Mouse (Mus musculus) hindbrain, embryonic 13.5 days (tissue): ENCODE results near the gene Ehd1. TPM values are rescaled to one million over a fixed set of nuclear protein-coding genes. Genes with fewer than 3 reads are reported as not detected.
A peak's percentile ranks its signal among the peaks of the same experiment; 100 is the strongest.

ENCODE experiments used
- ATAC-seq: fragments of 200-750 bp; cut with Nextera tagmentation; 2 replicates; pipeline ENCODE4 v1.8.0; 2017; ENCODE audit warnings: moderate TSS enrichment; ENCODE audit not compliant: low FRiP score
- H3K27ac ChIP-seq: fragments of 300-500 bp; sonication (generic); 2 replicates; pipeline ENCODE4 v1.5.1; 2015; ENCODE audit warnings: inconsistent platforms, mild to moderate bottlenecking, moderate library complexity
- H3K27me3 ChIP-seq: fragments of 300-500 bp; sonication (generic); 2 replicates; pipeline ENCODE4 v1.6.1; 2015; ENCODE audit warnings: mild to moderate bottlenecking, inconsistent platforms
- H3K36me3 ChIP-seq: fragments of 300-500 bp; sonication (generic); 2 replicates; pipeline ENCODE4 v1.6.1; 2015; ENCODE audit warnings: mild to moderate bottlenecking, inconsistent platforms
- H3K4me1 ChIP-seq: fragments of 300-500 bp; sonication (generic); replicated peaks from 2 replicates; pipeline ENCODE4 v1.6.1; 2015; ENCODE audit warnings: inconsistent platforms
- H3K4me2 ChIP-seq: fragments of 300-500 bp; sonication (generic); 2 replicates; pipeline ENCODE4 v1.6.1; 2015; ENCODE audit warnings: inconsistent platforms, mild to moderate bottlenecking, moderate library complexity
- H3K4me3 ChIP-seq: fragments of 300-500 bp; sonication (generic); 2 replicates; pipeline ENCODE4 v1.5.1; 2015; ENCODE audit warnings: mild to moderate bottlenecking, inconsistent platforms
- H3K9ac ChIP-seq: fragments of 300-500 bp; sonication (generic); 2 replicates; pipeline ENCODE4 v1.6.1; 2015; ENCODE audit warnings: mild to moderate bottlenecking, inconsistent platforms
- H3K9me3 ChIP-seq: fragments of 300-500 bp; sonication (generic); 2 replicates; pipeline ENCODE4 v1.6.1; 2016; ENCODE audit warnings: inconsistent platforms
- WGBS: fragments of 180-500 bp; shearing (Covaris S2); methylation state at CpG from one replicate; pipeline ENCODE4 v1.1.7; 2015; 5-methylcytosine and 5-hydroxymethylcytosine counted together
- polyA plus RNA-seq: library from polyadenylated mRNA; unstranded; fragments of >200 nt; fragmentation: Nextera tagmentation; extraction: Ambion mirVana; gene quantifications from 2 replicates; pipeline ENCODE4 v1.2.1, GENCODE M21; 2015

Gene Ehd1
- 86.8 and 96.4 TPM in 2 replicates for polyA plus RNA-seq

GRCm38 (mm10) chr19:6276426-6277421 lies at the start of gene Ehd1:
Gene Ehd1, plus strand, starts transcription at chr19:6276725.
- peak; percentile 96 for ATAC-seq
- H3K9me3 ChIP-seq: no peaks in the 10 kb centered on the region
- H3K4me2 ChIP-seq: peak within 1 kb of the TSS; percentile 90
- WGBS: under 1% methylated on average over 86 of the region's 106 CpGs
- H3K9ac ChIP-seq: peak within 1 kb of the TSS; percentile 91
- peak within 1 kb of the TSS; percentile 87 for H3K27ac ChIP-seq
- peaks cover 21% of the 10 kb centered on the region for H3K36me3 ChIP-seq
- H3K4me1 ChIP-seq: peaks cover 48% of the 10 kb centered on the region
- H3K27me3 ChIP-seq: peaks cover 4% of the 10 kb centered on the region; the same call in 1 of the 2 replicates
- peak within 1 kb of the TSS; percentile 79 for H3K4me3 ChIP-seq

- Histone ChIP-seq H3K4me2 (no peak overlapping the region), H3K9me3 (no peaks in the 10 kb centered on the region), H3K4me1 (no peaks in the 10 kb centered on the region), H3K4me3 (no peak overlapping the region), H3K9ac (no peak overlapping the region), H3K27ac (no peak overlapping the region), H3K36me3 (peaks cover 55% of the 10 kb centered on the region), H3K27me3 (no peaks in the 10 kb centered on the region)
- 90% methylated on average over 14 of the region's 14 CpGs for WGBS
- ATAC-seq: no peak
Observed at GRCm38 (mm10) chr19:6226763-6227162, 49.8 kb upstream of the Ehd1 start.

DNA sequence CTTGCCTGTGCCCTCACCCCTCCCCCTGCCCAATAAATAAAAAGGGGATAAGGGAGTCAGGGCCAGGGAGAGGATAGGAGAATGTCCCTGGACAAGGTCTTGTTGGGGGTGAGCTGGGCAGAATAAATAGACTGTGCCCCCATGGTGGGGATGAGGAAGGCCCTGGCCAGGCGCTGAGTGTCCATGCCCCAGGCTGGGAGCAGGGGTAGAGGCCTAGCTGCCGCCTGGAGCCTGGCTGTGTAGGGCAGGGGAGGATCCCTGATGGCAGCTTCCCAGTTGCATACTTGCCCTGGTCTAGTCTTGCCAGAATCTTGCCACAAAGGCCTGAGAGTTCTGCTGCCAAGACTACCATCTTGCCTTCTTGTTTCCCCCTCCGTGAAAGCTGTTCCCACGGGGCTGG lies 48.7 kb upstream of the Ehd1 start:
- Histone ChIP-seq H3K27me3 (no peaks in the 10 kb centered on the region), H3K27ac (no peak overlapping the region), H3K9me3 (no peaks in the 10 kb centered on the region), H3K4me1 (no peaks in the 10 kb centered on the region), H3K4me3 (no peak overlapping the region), H3K36me3 (peaks cover 66% of the 10 kb centered on the region), H3K4me2 (no peak overlapping the region), H3K9ac (peak overlapping the region; percentile 29; the same call in 1 of the 2 replicates)
- WGBS: 81% methylated on average over 4 of the region's 4 CpGs
- no peak for ATAC-seq

DNA sequence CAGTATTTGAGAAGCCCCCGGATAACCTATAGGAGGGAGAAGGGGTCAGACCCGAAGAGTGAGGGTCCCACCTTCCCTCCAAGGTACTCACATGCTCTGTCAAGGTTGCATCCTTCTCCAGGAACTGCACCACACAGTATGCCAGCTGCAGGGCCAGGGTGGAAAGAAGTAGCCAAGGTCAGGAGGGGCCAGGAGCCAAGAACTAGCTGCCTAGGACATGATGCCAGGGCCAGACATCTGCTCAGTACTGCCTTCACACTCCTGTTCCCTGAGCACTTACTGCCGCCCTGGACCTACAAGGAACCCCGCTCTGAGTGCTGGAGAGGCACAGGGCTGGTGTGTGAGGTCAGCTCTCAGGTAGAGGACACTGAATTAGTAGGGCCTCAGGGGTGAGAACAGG lies 46.1 kb upstream of the Ehd1 start:
- WGBS: 89% methylated on average over 4 of the region's 4 CpGs
- Histone ChIP-seq H3K27ac (no peak overlapping the region), H3K27me3 (no peaks in the 10 kb centered on the region), H3K9ac (no peak overlapping the region), H3K9me3 (no peaks in the 10 kb centered on the region), H3K4me1 (peaks cover 22% of the 10 kb centered on the region), H3K4me3 (no peak overlapping the region), H3K4me2 (no peak overlapping the region), H3K36me3 (peaks cover 81% of the 10 kb centered on the region)
- no peak for ATAC-seq

DNA sequence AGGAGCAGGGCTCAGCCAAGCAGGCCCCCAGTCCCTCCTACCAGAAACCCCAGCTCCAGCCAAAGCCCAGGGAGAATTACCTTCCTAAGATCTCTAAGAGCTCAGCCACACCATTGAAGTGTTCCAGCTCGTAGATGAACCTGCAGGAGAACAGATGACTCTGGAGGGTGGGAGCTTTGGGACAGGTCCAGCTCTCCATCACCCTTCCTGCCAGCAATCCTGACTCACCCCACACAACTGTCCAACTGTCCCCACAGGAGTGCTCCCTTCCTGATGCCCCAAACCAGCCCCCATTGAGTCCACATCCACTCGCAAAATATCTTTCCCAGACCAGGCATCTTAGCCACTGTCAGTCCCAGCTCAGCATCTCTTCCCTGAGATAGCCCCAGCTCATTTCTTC lies 45.5 kb upstream of the Ehd1 start:
- Histone ChIP-seq H3K36me3 (peaks cover 81% of the 10 kb centered on the region), H3K4me1 (peaks cover 22% of the 10 kb centered on the region), H3K27ac (no peak overlapping the region), H3K9ac (no peak overlapping the region), H3K4me2 (no peak overlapping the region), H3K9me3 (no peaks in the 10 kb centered on the region), H3K4me3 (no peak overlapping the region), H3K27me3 (no peaks in the 10 kb centered on the region)
- 88% methylated on average over 2 of the region's 2 CpGs for WGBS
- ATAC-seq: no peak

DNA sequence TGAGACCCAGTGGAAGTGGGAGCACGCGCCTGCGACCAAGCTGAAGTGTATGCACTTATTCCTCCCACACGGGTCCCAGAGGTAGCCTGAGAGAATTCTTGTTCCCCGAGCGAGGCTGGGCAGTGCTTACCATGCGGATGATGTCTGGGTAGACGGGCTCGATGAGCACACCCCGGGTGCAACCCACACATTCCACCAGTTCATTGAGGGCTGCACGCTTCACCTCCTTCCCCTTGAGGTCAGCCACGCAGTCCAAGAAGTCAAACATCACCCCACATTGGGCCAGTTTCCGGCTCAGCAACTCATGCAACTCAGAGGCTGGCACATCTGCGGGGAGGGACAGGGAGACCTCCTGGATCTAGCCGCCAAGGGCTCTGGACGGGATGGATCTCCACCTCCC lies 42.9 kb upstream of the Ehd1 start:
- no peak overlapping the region for H3K27ac ChIP-seq
- no peak for ATAC-seq
- WGBS: 84% methylated on average over 16 of the region's 16 CpGs
- no peaks in the 10 kb centered on the region for H3K27me3 ChIP-seq
- H3K9me3 ChIP-seq: no peaks in the 10 kb centered on the region
- H3K36me3 ChIP-seq: peaks cover 57% of the 10 kb centered on the region
- 0 out of 2 replicates have a peak overlapping the region, but pooled peaks have one; percentile 83 for H3K4me2 ChIP-seq
- peaks cover 26% of the 10 kb centered on the region for H3K4me1 ChIP-seq
- H3K4me3 ChIP-seq: no peak overlapping the region; the same call in 1 of the 2 replicates
- H3K9ac ChIP-seq: peak overlapping the region; percentile 91

DNA sequence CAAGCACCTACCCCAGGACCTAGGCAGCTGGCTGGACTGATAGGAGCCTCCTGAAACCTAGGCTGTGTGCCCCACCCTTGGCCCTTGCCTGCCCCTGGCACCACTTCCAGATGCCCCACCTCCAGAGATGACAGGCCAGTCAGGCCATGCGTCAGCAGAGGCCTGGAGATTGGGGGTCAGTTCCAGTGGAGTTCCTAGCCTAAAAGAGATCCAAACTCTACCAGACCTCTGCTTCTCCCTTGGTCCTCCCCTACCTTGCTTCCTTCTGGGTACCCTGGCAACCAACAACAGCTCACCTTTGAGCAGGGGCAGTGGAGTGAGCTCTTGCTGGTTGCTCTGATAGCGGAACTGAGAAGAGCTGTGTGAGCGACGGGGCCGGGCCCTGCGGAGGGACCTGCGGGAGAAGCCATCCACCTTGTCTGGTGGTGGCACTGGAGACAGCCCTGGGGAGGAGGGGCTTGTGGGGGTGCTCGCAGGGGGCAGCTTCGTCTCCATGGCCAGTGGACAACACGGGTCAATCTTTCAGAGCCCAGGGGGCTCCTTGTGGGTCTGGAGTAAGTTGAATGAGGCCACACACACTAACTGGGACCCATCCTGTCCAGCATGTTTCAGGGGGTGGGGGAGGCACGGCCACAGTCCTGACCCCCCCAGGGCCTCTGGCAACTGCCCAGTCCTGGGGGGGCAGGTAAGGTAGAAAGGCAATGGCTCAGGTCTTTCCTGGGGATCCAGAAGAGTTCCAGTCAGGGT lies 42.0 kb upstream of the Ehd1 start:
- H3K27me3 ChIP-seq: no peaks in the 10 kb centered on the region
- peaks cover 26% of the 10 kb centered on the region for H3K4me1 ChIP-seq
- peak overlapping the region; percentile 91 for H3K9ac ChIP-seq
- 72% methylated on average over 11 of the region's 11 CpGs for WGBS
- H3K4me2 ChIP-seq: peak overlapping the region; percentile 83
- peaks cover 49% of the 10 kb centered on the region for H3K36me3 ChIP-seq
- no peak for ATAC-seq
- H3K4me3 ChIP-seq: peak overlapping the region; percentile 71
- no peak overlapping the region for H3K27ac ChIP-seq
- no peaks in the 10 kb centered on the region for H3K9me3 ChIP-seq

GRCm38 (mm10) chr19:6235084-6236052 lies 41.2 kb upstream of the Ehd1 start, which contains the start of gene Ppp2r5b:
Gene Ppp2r5b, minus strand, starts transcription at chr19:6235872.
- peaks cover 40% of the 10 kb centered on the region for H3K36me3 ChIP-seq
- H3K9me3 ChIP-seq: no peaks in the 10 kb centered on the region
- 1% methylated on average over 48 of the region's 48 CpGs for WGBS
- H3K4me3 ChIP-seq: peak within 1 kb of the TSS; percentile 71
- ATAC-seq: peak; percentile 96
- peak within 1 kb of the TSS; percentile 83 for H3K4me2 ChIP-seq
- peak within 1 kb of the TSS; percentile 93 for H3K27ac ChIP-seq
- peaks cover 26% of the 10 kb centered on the region for H3K4me1 ChIP-seq
- no peaks in the 10 kb centered on the region for H3K27me3 ChIP-seq
- peak within 1 kb of the TSS; percentile 91 for H3K9ac ChIP-seq

DNA sequence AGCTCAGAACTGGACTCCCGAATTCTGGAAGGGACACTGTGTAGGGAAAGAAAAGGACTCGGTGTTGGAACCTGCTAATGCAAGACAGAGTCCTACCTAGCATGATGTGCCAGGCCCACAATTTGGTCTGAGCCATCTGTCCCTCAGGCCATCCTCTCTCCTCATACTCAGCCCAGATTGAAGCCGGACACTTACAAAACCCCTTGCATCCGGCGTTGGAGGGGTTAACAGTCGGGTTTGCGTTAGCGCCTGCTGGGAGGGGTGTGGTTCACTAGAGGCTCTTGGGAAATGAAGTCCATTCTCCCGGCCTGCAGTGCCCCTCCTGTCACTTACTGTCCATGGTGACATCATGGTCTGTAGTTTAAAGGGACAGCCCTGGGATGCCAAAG lies 40.5 kb upstream of the Ehd1 start:
- Histone ChIP-seq H3K9ac (peak overlapping the region; percentile 91; the same call in 1 of the 2 replicates), H3K36me3 (peaks cover 33% of the 10 kb centered on the region), H3K4me3 (peak overlapping the region; percentile 71), H3K4me1 (peaks cover 26% of the 10 kb centered on the region), H3K27me3 (no peaks in the 10 kb centered on the region), H3K4me2 (peak overlapping the region; percentile 83), H3K9me3 (no peaks in the 10 kb centered on the region), H3K27ac (peak overlapping the region; percentile 93)
- WGBS: 0% methylated on average over 9 of the region's 9 CpGs
- ATAC-seq: peak; percentile 91

GRCm38 (mm10) chr19:6236842-6237241 lies 39.7 kb upstream of the Ehd1 start:
- Histone ChIP-seq H3K4me2 (no peak overlapping the region), H3K27ac (no peak overlapping the region), H3K4me1 (peaks cover 26% of the 10 kb centered on the region), H3K27me3 (no peaks in the 10 kb centered on the region), H3K9me3 (no peaks in the 10 kb centered on the region), H3K36me3 (peaks cover 25% of the 10 kb centered on the region), H3K9ac (no peak overlapping the region), H3K4me3 (no peak overlapping the region)
- WGBS: 82% methylated on average over 7 of the region's 7 CpGs
- no peak for ATAC-seq

DNA sequence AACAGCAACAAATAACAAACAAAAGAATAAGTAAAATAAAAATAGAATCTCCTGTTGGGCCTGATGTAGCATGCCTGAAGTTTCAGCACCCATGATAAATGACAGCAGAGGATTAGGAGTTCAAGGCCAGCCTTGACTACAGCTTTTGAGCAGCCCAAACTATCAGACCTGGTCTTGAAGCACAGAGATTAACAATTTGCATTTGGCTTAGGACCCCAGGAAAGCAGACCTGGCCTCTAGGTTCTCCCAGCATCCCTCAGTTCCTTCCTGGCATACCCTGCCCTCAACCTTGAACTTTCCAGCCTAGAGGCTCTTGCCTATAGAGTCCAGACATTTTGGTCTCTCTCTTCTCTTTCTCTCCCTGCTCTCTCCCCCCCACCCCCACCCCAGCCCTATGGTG lies 37.8 kb upstream of the Ehd1 start:
- Histone ChIP-seq H3K36me3 (peaks cover 9% of the 10 kb centered on the region), H3K9ac (no peak overlapping the region), H3K9me3 (no peaks in the 10 kb centered on the region), H3K4me1 (peaks cover 36% of the 10 kb centered on the region), H3K4me3 (no peak overlapping the region), H3K4me2 (no peak overlapping the region), H3K27me3 (no peaks in the 10 kb centered on the region), H3K27ac (no peak overlapping the region)
- ATAC-seq: no peak
